Mouse (Mus musculus) forebrain, embryonic 12.5 days (tissue): Measurements from ENCODE around the gene Aldh1a3. TPM values are rescaled to one million over a fixed set of nuclear protein-coding genes. Genes with fewer than 3 reads are reported as not detected.

Experiments used
- ATAC-seq: fragments of 200-750 bp; cut with Nextera tagmentation; 2 replicates; pipeline ENCODE4 v1.8.0; 2017; ENCODE audit warnings: moderate TSS enrichment; ENCODE audit not compliant: low FRiP score
- H3K27ac ChIP-seq: fragments of 300-500 bp; sonication (generic); 2 replicates; pipeline ENCODE4 v1.5.1; 2016; ENCODE audit warnings: mild to moderate bottlenecking
- H3K27me3 ChIP-seq: fragments of 300-500 bp; sonication (generic); 2 replicates; pipeline ENCODE4 v1.6.1; 2016; ENCODE audit warnings: mild to moderate bottlenecking
- H3K36me3 ChIP-seq: fragments of 300-500 bp; sonication (generic); replicated peaks from 2 replicates; pipeline ENCODE4 v1.6.1; 2016; ENCODE audit warnings: mild to moderate bottlenecking
- H3K4me1 ChIP-seq: fragments of 300-500 bp; sonication (generic); 2 replicates; pipeline ENCODE4 v1.6.1; 2016
- H3K4me2 ChIP-seq: fragments of 300-500 bp; sonication (generic); 2 replicates; pipeline ENCODE4 v1.6.1; 2016; ENCODE audit warnings: mild to moderate bottlenecking, moderate library complexity
- H3K4me3 ChIP-seq: fragments of 300-500 bp; sonication (generic); replicated peaks from 2 replicates; pipeline ENCODE4 v1.5.1; 2016; ENCODE audit warnings: mild to moderate bottlenecking
- H3K9ac ChIP-seq: fragments of 300-500 bp; sonication (generic); 2 replicates; pipeline ENCODE4 v1.6.1; 2016; ENCODE audit warnings: mild to moderate bottlenecking
- H3K9me3 ChIP-seq: fragments of 300-500 bp; sonication (generic); 2 replicates; pipeline ENCODE4 v1.6.1; 2016
- WGBS: fragments of 180-500 bp; shearing (Covaris S2); methylation state at CpG from one replicate; pipeline ENCODE4 v1.1.7; 2016; 5-methylcytosine and 5-hydroxymethylcytosine counted together
- polyA plus RNA-seq: library from polyadenylated mRNA; unstranded; fragments of >200 nt; fragmentation: Nextera tagmentation; extraction: Ambion mirVana; gene quantifications from 2 replicates; pipeline ENCODE4 v1.2.1, GENCODE M21; 2016

The Aldh1a3 gene
- polyA plus RNA-seq, 1 experiment from 2014 or later = 6.0 TPM

- 95% methylated on average over 12 of the region's 12 CpGs for WGBS
- no peak for ATAC-seq
Measured at GRCm38 (mm10) chr7:66385826-66386225, 41.5 kb downstream of the Aldh1a3 start.

GRCm38 (mm10) chr7:66384891-66385290 is 42.4 kb downstream of the Aldh1a3 start:
- WGBS = 93% methylated on average over 8 of the region's 8 CpGs
- Histone ChIP-seq H3K4me1 (peaks cover 18% of the 10 kb centered on the region; the same call in 1 of the 2 replicates), H3K4me2 (no peak overlapping the region), H3K36me3 (no peaks in the 10 kb centered on the region), H3K9ac (no peak overlapping the region), H3K27me3 (peaks cover 21% of the 10 kb centered on the region), H3K27ac (no peak overlapping the region), H3K4me3 (no peak overlapping the region), H3K9me3 (no peaks in the 10 kb centered on the region)
- no peak for ATAC-seq

More at GRCm38 (mm10) chr7:66385826-66386225, 41.5 kb downstream of the Aldh1a3 start:
- Histone ChIP-seq H3K4me3 (no peak overlapping the region), H3K27ac (no peak overlapping the region), H3K36me3 (no peaks in the 10 kb centered on the region), H3K9ac (no peak overlapping the region), H3K4me2 (no peak overlapping the region), H3K27me3 (peaks cover 23% of the 10 kb centered on the region), H3K9me3 (no peaks in the 10 kb centered on the region), H3K4me1 (peaks cover 18% of the 10 kb centered on the region; the same call in 1 of the 2 replicates)

GRCm38 (mm10) chr7:66384213-66384612 is 43.1 kb downstream of the Aldh1a3 start:
- Histone ChIP-seq H3K27ac (no peak overlapping the region), H3K9me3 (no peaks in the 10 kb centered on the region), H3K4me1 (peaks cover 18% of the 10 kb centered on the region; the same call in 1 of the 2 replicates), H3K27me3 (peaks cover 19% of the 10 kb centered on the region), H3K36me3 (no peaks in the 10 kb centered on the region), H3K4me2 (no peak overlapping the region), H3K9ac (no peak overlapping the region), H3K4me3 (no peak overlapping the region)
- WGBS = 85% methylated on average over 5 of the region's 5 CpGs
- no peak for ATAC-seq

- Histone ChIP-seq H3K4me1 (no peaks in the 10 kb centered on the region; the same call in 1 of the 2 replicates), H3K27ac (no peak overlapping the region), H3K4me2 (no peak overlapping the region), H3K27me3 (no peaks in the 10 kb centered on the region), H3K9me3 (no peaks in the 10 kb centered on the region), H3K4me3 (no peak overlapping the region), H3K36me3 (no peaks in the 10 kb centered on the region), H3K9ac (no peak overlapping the region)
- 86% methylated on average over 10 of the region's 10 CpGs for WGBS
- no peak for ATAC-seq
Measured at GRCm38 (mm10) chr7:66376560-66376959, 50.8 kb downstream of the Aldh1a3 start.

GRCm38 (mm10) chr7:66375736-66376135 is 51.6 kb downstream of the Aldh1a3 start:
- no peaks in the 10 kb centered on the region for H3K36me3 ChIP-seq
- H3K4me3 ChIP-seq = no peak overlapping the region
- no peaks in the 10 kb centered on the region for H3K27me3 ChIP-seq
- H3K27ac ChIP-seq = no peak overlapping the region
- H3K9me3 ChIP-seq = no peaks in the 10 kb centered on the region
- ATAC-seq = no peak
- H3K9ac ChIP-seq = no peak overlapping the region
- H3K4me2 ChIP-seq = no peak overlapping the region
- H3K4me1 ChIP-seq = no peaks in the 10 kb centered on the region; the same call in 1 of the 2 replicates
- 89% methylated on average over 4 of the region's 4 CpGs for WGBS

- no peak for ATAC-seq
- H3K4me3 ChIP-seq = no peak overlapping the region
- no peaks in the 10 kb centered on the region for H3K27me3 ChIP-seq
- H3K9me3 ChIP-seq = no peaks in the 10 kb centered on the region
- H3K9ac ChIP-seq = no peak overlapping the region
- 84% methylated on average over 3 of the region's 3 CpGs for WGBS
- no peaks in the 10 kb centered on the region for H3K36me3 ChIP-seq
- H3K4me2 ChIP-seq = no peak overlapping the region
- no peaks in the 10 kb centered on the region; the same call in 1 of the 2 replicates for H3K4me1 ChIP-seq
- no peak overlapping the region for H3K27ac ChIP-seq
Measured at GRCm38 (mm10) chr7:66373391-66373790, 53.9 kb downstream of the Aldh1a3 start.

- Histone ChIP-seq H3K4me2 (no peak overlapping the region), H3K9ac (no peak overlapping the region), H3K4me3 (no peak overlapping the region), H3K4me1 (no peaks in the 10 kb centered on the region), H3K36me3 (no peaks in the 10 kb centered on the region), H3K9me3 (no peaks in the 10 kb centered on the region), H3K27me3 (no peaks in the 10 kb centered on the region), H3K27ac (no peak overlapping the region)
- no peak for ATAC-seq
- 86% methylated on average over 6 of the region's 6 CpGs for WGBS
Measured at GRCm38 (mm10) chr7:66370970-66371369, 56.3 kb downstream of the Aldh1a3 start.

GRCm38 (mm10) chr7:66369934-66370445 is 57.3 kb downstream of the Aldh1a3 start:
- WGBS = 84% methylated on average over 5 of the region's 5 CpGs
- Histone ChIP-seq H3K4me3 (no peak overlapping the region), H3K36me3 (no peaks in the 10 kb centered on the region), H3K27me3 (no peaks in the 10 kb centered on the region), H3K9ac (no peak overlapping the region), H3K4me2 (no peak overlapping the region), H3K4me1 (no peaks in the 10 kb centered on the region), H3K27ac (no peak overlapping the region), H3K9me3 (no peaks in the 10 kb centered on the region)
- ATAC-seq = no peak

GRCm38 (mm10) chr7:66369071-66369933 is 58.0 kb downstream of the Aldh1a3 start:
- Histone ChIP-seq H3K27ac (no peak overlapping the region), H3K4me1 (no peaks in the 10 kb centered on the region), H3K36me3 (no peaks in the 10 kb centered on the region), H3K9me3 (no peaks in the 10 kb centered on the region), H3K9ac (no peak overlapping the region), H3K4me3 (no peak overlapping the region), H3K4me2 (no peak overlapping the region), H3K27me3 (no peaks in the 10 kb centered on the region)
- ATAC-seq = no peak
- WGBS = 76% methylated on average over 5 of the region's 5 CpGs

- Histone ChIP-seq H3K4me1 (no peaks in the 10 kb centered on the region), H3K9ac (no peak within 1 kb of the TSS), H3K36me3 (no peaks in the 10 kb centered on the region), H3K9me3 (no peaks in the 10 kb centered on the region; the same call in 1 of the 2 replicates), H3K27me3 (no peaks in the 10 kb centered on the region), H3K4me2 (no peak within 1 kb of the TSS), H3K4me3 (no peak within 1 kb of the TSS), H3K27ac (no peak within 1 kb of the TSS)
- 64% methylated on average over 2 of the region's 2 CpGs for WGBS
- no peak for ATAC-seq
Measured at GRCm38 (mm10) chr7:66365904-66366303, 61.4 kb downstream of the Aldh1a3 start, which contains the start of gene Gm10974. Gm10974 (plus strand) TSS chr7:66365905.

GRCm38 (mm10) chr7:66365411-66365810 is 61.9 kb downstream of the Aldh1a3 start:
- H3K4me1 ChIP-seq = no peaks in the 10 kb centered on the region
- no peak for ATAC-seq
- H3K4me3 ChIP-seq = no peak overlapping the region
- no peak overlapping the region for H3K27ac ChIP-seq
- no peak overlapping the region for H3K4me2 ChIP-seq
- H3K36me3 ChIP-seq = no peaks in the 10 kb centered on the region
- no peaks in the 10 kb centered on the region; the same call in 1 of the 2 replicates for H3K9me3 ChIP-seq
- H3K9ac ChIP-seq = no peak overlapping the region
- no peaks in the 10 kb centered on the region for H3K27me3 ChIP-seq
- WGBS = 78% methylated on average over 2 of the region's 2 CpGs

- no peak overlapping the region for H3K4me2 ChIP-seq
- no peak overlapping the region for H3K4me3 ChIP-seq
- no peak overlapping the region for H3K27ac ChIP-seq
- no peaks in the 10 kb centered on the region; the same call in 1 of the 2 replicates for H3K9me3 ChIP-seq
- WGBS = 93% methylated on average over 11 of the region's 11 CpGs
- no peaks in the 10 kb centered on the region for H3K4me1 ChIP-seq
- H3K27me3 ChIP-seq = no peaks in the 10 kb centered on the region
- H3K9ac ChIP-seq = no peak overlapping the region
- ATAC-seq = no peak
- no peaks in the 10 kb centered on the region for H3K36me3 ChIP-seq
Measured at GRCm38 (mm10) chr7:66364491-66364890, 62.8 kb downstream of the Aldh1a3 start.
